Mouse (Mus musculus) liver, embryonic 14.5 days (tissue): ENCODE measurements around the gene Klk13. TPM values are rescaled to one million over a fixed set of nuclear protein-coding genes. Genes with fewer than 3 reads are reported as not detected.
"Not testable (repeated sequence)": the region's sequence is repeated elsewhere in the genome, so short reads cannot be mapped to it uniquely, and the experiment has no call there.

Source experiments
- ATAC-seq: fragments of 200-750 bp; cut with Nextera tagmentation; 2 replicates; pipeline ENCODE4 v1.8.0; 2017; ENCODE audit warnings: moderate number of reproducible peaks, mild to moderate bottlenecking, moderate library complexity; ENCODE audit not compliant: insufficient read depth
- DNase-seq, 3 experiments: peaks; one replicate each; pipeline ENCODE4 v3.0.0-alpha.2; 2012 to 2013; ENCODE audit warnings: low read depth in 3 of 3, low spot score in 3 of 3
- H3K27ac ChIP-seq: fragments of 300-500 bp; sonication (generic); 2 replicates; pipeline ENCODE4 v1.5.1; 2014; ENCODE audit warnings: moderate library complexity, mild to moderate bottlenecking, control low read depth, inconsistent platforms
- H3K27me3 ChIP-seq: fragments of 300-500 bp; sonication (generic); 2 replicates; pipeline ENCODE4 v1.6.1; 2014; ENCODE audit warnings: mild to moderate bottlenecking, low read length, moderate library complexity; ENCODE audit not compliant: control insufficient read depth, insufficient read depth
- H3K36me3 ChIP-seq: fragments of 300-500 bp; sonication (generic); replicated peaks from 2 replicates; pipeline ENCODE4 v1.6.1; 2014; ENCODE audit warnings: low read depth; ENCODE audit not compliant: control insufficient read depth, insufficient read depth
- H3K4me1 ChIP-seq, 2 experiments: fragments of 200-500 bp in 1 of 2; fragments of 300-500 bp in 1 of 2; sonication (generic) in 1 of 2; replicated peaks; 2 replicates each; pipeline ENCODE4 v1.6.1; 2012 to 2014; ENCODE audit warnings: antibody characterized with exemption in 1 of 2, inconsistent platforms in 1 of 2, low read length in 1 of 2; ENCODE audit not compliant: control insufficient read depth in 2 of 2, insufficient read depth in 2 of 2
- H3K4me2 ChIP-seq: fragments of 300-500 bp; sonication (generic); 2 replicates; pipeline ENCODE4 v1.6.1; 2014; ENCODE audit warnings: low read depth, mild to moderate bottlenecking, control low read depth, moderate library complexity
- H3K4me3 ChIP-seq, 2 experiments: fragments of 200-500 bp in 1 of 2; fragments of 300-500 bp in 1 of 2; sonication (generic) in 1 of 2; 2 replicates each; pipeline ENCODE4 v1.5.1; 2012 to 2014; ENCODE audit warnings: low read depth in 2 of 2, low read length in 2 of 2, mild to moderate bottlenecking in 2 of 2, control low read depth in 1 of 2, inconsistent platforms in 1 of 2, moderate library complexity in 1 of 2; ENCODE audit not compliant: insufficient read depth in 1 of 2
- H3K9ac ChIP-seq: fragments of 300-500 bp; sonication (generic); replicated peaks from 2 replicates; pipeline ENCODE4 v1.6.1; 2014; ENCODE audit warnings: mild to moderate bottlenecking, control low read depth, moderate library complexity
- H3K9me3 ChIP-seq: fragments of 300-500 bp; sonication (generic); 2 replicates; pipeline ENCODE4 v1.6.1; 2016; ENCODE audit warnings: low read length, mixed read lengths; ENCODE audit not compliant: control insufficient read depth
- CTCF ChIP-seq: IDR thresholded peaks from 2 replicates; pipeline ENCODE4 v1.5.1; 2016; ENCODE audit warnings: antibody characterized with exemption, low read depth, control low read depth
- EP300 ChIP-seq: IDR thresholded peaks from 2 replicates; pipeline ENCODE4 v1.6.1; 2016; ENCODE audit warnings: antibody characterized with exemption, low read depth
- WGBS: fragments of 180-500 bp; shearing (Covaris S2); extraction: QIAGEN DNeasy Blood & Tissue Kit; methylation state at CpG from one replicate; pipeline ENCODE4 v1.1.7; 2014; ENCODE audit not compliant: insufficient replicate concordance; 5-methylcytosine and 5-hydroxymethylcytosine counted together
- polyA plus RNA-seq, 2 experiments: library from polyadenylated mRNA; depleted of rRNA in 1 of 2; stranded (reverse) in 1 of 2; unstranded in 1 of 2; fragments of >200 nt; fragmentation: Nextera tagmentation in 1 of 2; extraction: Ambion mirVana in 1 of 2; gene quantifications; 2 replicates each; pipeline versions ENCODE4 v1.2.1 to v1.2.3; 2012 to 2014

Klk13 gene
- 0.02 and 0.04 TPM in 2 replicates for polyA plus RNA-seq (2012; rRNA removed)
- polyA plus RNA-seq (2014; fragmentation: Nextera tagmentation; extraction: Ambion mirVana), result 0.06 TPM in 1 of 2 replicates, not detected in the other

GRCm38 (mm10) chr7:43712267-43712666 lies at the start of gene Klk13:
Klk13 (plus strand) TSS chr7:43712567.
- no peak within 1 kb of the TSS for H3K27ac ChIP-seq
- H3K4me1 ChIP-seq, result peaks cover 0 to 2% of the 10 kb centered on the region in 2 experiments; a peak in 1 of 4 replicates
- no peak within 1 kb of the TSS for H3K4me3 ChIP-seq
- no peaks in the 10 kb centered on the region for H3K9me3 ChIP-seq
- ATAC-seq (no peak), DNase-seq (no peak)
- H3K4me2 ChIP-seq, result no peak within 1 kb of the TSS
- H3K36me3 ChIP-seq, result no peaks in the 10 kb centered on the region
- WGBS, result 34% methylated on average over 4 of the region's 4 CpGs
- no peaks in the 10 kb centered on the region for H3K27me3 ChIP-seq
- TF ChIP-seq CTCF, result no peak
- no peak for TF ChIP-seq EP300
- H3K9ac ChIP-seq, result no peak within 1 kb of the TSS

GRCm38 (mm10) chr7:43662804-43663203 lies 49.6 kb upstream of the Klk13 start:
- Histone ChIP-seq H3K36me3 (no peaks in the 10 kb centered on the region), H3K9ac (no peak overlapping the region), H3K4me3 (no peak overlapping the region), H3K27ac (no peak overlapping the region), H3K4me1 (no peaks in the 10 kb centered on the region), H3K9me3 (no peaks in the 10 kb centered on the region), H3K27me3 (no peaks in the 10 kb centered on the region), H3K4me2 (no peak overlapping the region)
- no peak for ATAC-seq
- DNase-seq, result no peak
- WGBS, result 61% methylated on average over 1 of the region's 1 CpGs
- TF ChIP-seq EP300 (no peak), CTCF (no peak)

- not testable (repeated sequence) for H3K27ac ChIP-seq, H3K9ac ChIP-seq, H3K4me3 ChIP-seq, H3K4me2 ChIP-seq, ATAC-seq, H3K36me3 ChIP-seq, DNase-seq, H3K27me3 ChIP-seq, H3K4me1 ChIP-seq, H3K9me3 ChIP-seq
- 60% methylated on average over 4 of the region's 4 CpGs for WGBS
These were observed 45.1 kb upstream of the Klk13 start for GRCm38 (mm10) chr7:43667221-43667620.

- H3K27ac ChIP-seq, result no peak overlapping the region
- TF ChIP-seq CTCF (peak; percentile 45), EP300 (no peak)
- H3K27me3 ChIP-seq, result no peaks in the 10 kb centered on the region
- ATAC-seq (no peak), DNase-seq (no peak)
- 9% methylated on average over 3 of the region's 3 CpGs for WGBS
- no peak overlapping the region for H3K4me3 ChIP-seq
- no peaks in the 10 kb centered on the region for H3K36me3 ChIP-seq
- no peaks in the 10 kb centered on the region for H3K9me3 ChIP-seq
- no peak overlapping the region for H3K4me2 ChIP-seq
- H3K4me1 ChIP-seq, result peaks cover 0 to 16% of the 10 kb centered on the region in 2 experiments; a peak in 2 of 4 replicates
- H3K9ac ChIP-seq, result no peak overlapping the region
These were observed 43.8 kb upstream of the Klk13 start for GRCm38 (mm10) chr7:43668582-43668981.

- TF ChIP-seq CTCF (no peak), EP300 (no peak)
- DNase-seq (no peak), ATAC-seq (peak; percentile 33)
- H3K9me3 ChIP-seq, result no peaks in the 10 kb centered on the region
- peak overlapping the region; percentile 74 to 99 for H3K4me3 ChIP-seq
- peak overlapping the region; percentile 85 for H3K4me2 ChIP-seq
- H3K27me3 ChIP-seq, result no peaks in the 10 kb centered on the region
- peak overlapping the region; percentile 81 for H3K9ac ChIP-seq
- 57% methylated on average over 11 of the region's 11 CpGs for WGBS
- H3K36me3 ChIP-seq, result no peaks in the 10 kb centered on the region
- H3K27ac ChIP-seq, result no peak overlapping the region
- H3K4me1 ChIP-seq, result peaks cover 0 to 16% of the 10 kb centered on the region in 2 experiments; a peak in 2 of 4 replicates
These were observed 41.1 kb upstream of the Klk13 start for GRCm38 (mm10) chr7:43671064-43671808.
